Mouse (Mus musculus): ENCODE measurements around the gene 9030025P20Rik. TPM values are rescaled to one million over a fixed set of nuclear protein-coding genes. Genes with fewer than 3 reads are reported as not detected.
"Not testable (repeated sequence)": the region's sequence is repeated elsewhere in the genome, so short reads cannot be mapped to it uniquely, and the experiment has no call there.

Gene 9030025P20Rik
- polyA plus RNA-seq, 1 experiment = 5.7 TPM

GRCm38 (mm10) chr17:14935841-14936605 lies 42.2 kb upstream of the 9030025P20Rik start:
- Histone ChIP-seq H3K4me2 (ENCODE audit: low read depth) (peak overlapping the region; percentile 42), H3K36me3 (ENCODE audit: control insufficient read depth, insufficient read depth) (no peaks in the 10 kb centered on the region), H3K27me3 (ENCODE audit: control insufficient read depth, insufficient read depth, insufficient read length) (peaks cover 5% of the 10 kb centered on the region), H3ac (ENCODE audit: control insufficient read depth, insufficient read length) (no peak overlapping the region), H3K4me3 (no peak overlapping the region), H3K79me2 (ENCODE audit: control insufficient read depth, insufficient read depth) (no peaks in the 10 kb centered on the region)
- TF ChIP-seq CEBPB (IDR thresholded peaks at IDR 0.05; ENCODE audit: insufficient read depth, poor library complexity, severe bottlenecking) (no peak), MYOD1 (IDR thresholded peaks at IDR 0.05; ENCODE audit: control insufficient read depth in 1 of 3, insufficient read length in 2 of 3, low read depth in 2 of 3) (no peak), TCF12 (IDR thresholded peaks at IDR 0.05; ENCODE audit: insufficient read depth, poor library complexity, severe bottlenecking) (no peak), POLR2AphosphoS2 (IDR thresholded peaks at IDR 0.05; ENCODE audit: insufficient read length, low read depth) (no peak), E2F4 (IDR thresholded peaks at IDR 0.05; ENCODE audit: insufficient read depth) (no peak), SRF (IDR thresholded peaks at IDR 0.05; ENCODE audit: control insufficient read depth, insufficient read length, low read depth) (no peak), USF1 (IDR thresholded peaks at IDR 0.05; ENCODE audit: low read depth) (no peak), TCF3 (IDR thresholded peaks at IDR 0.05; ENCODE audit: insufficient read length, low read depth) (no peak), MAX (IDR thresholded peaks at IDR 0.05; ENCODE audit: low read depth) (no peak), MYOG (IDR thresholded peaks at IDR 0.05; ENCODE audit: control insufficient read depth in 1 of 3, insufficient read depth in 1 of 3, insufficient read length in 2 of 3, low read depth in 2 of 3) (no peak), REST (IDR thresholded peaks at IDR 0.05; ENCODE audit: insufficient read depth, insufficient read length) (no peak), POLR2A (IDR thresholded peaks at IDR 0.05; ENCODE audit: insufficient read length, low read depth) (no peak)

- peaks cover 28% of the 10 kb centered on the region for H3K36me3 ChIP-seq (ENCODE audit: control insufficient read depth, insufficient read depth)
- peak overlapping the region; percentile 20 for H3ac ChIP-seq (ENCODE audit: control insufficient read depth, insufficient read length)
- not testable (repeated sequence) for H3K27me3 ChIP-seq (ENCODE audit: control insufficient read depth, insufficient read depth, insufficient read length)
- H3K79me2 ChIP-seq (ENCODE audit: control insufficient read depth, insufficient read depth) = peaks cover 26% of the 10 kb centered on the region
- H3K4me2 ChIP-seq (ENCODE audit: low read depth) = peak overlapping the region; percentile 77
- peak overlapping the region; percentile 53 for H3K4me3 ChIP-seq
These were observed 36.1 kb upstream of the 9030025P20Rik start for GRCm38 (mm10) chr17:14942181-14942580.

- Histone ChIP-seq H3ac (ENCODE audit: control insufficient read depth, insufficient read length) (peak within 1 kb of the TSS; percentile 20), H3K79me2 (ENCODE audit: control insufficient read depth, insufficient read depth) (peaks cover 29% of the 10 kb centered on the region), H3K4me3 (peak within 1 kb of the TSS; percentile 53), H3K27me3 (ENCODE audit: control insufficient read depth, insufficient read depth, insufficient read length) (no peaks in the 10 kb centered on the region), H3K36me3 (ENCODE audit: control insufficient read depth, insufficient read depth) (peaks cover 34% of the 10 kb centered on the region), H3K4me2 (ENCODE audit: low read depth) (peak within 1 kb of the TSS; percentile 77)
- TF ChIP-seq POLR2AphosphoS2 (IDR thresholded peaks at IDR 0.05; ENCODE audit: insufficient read length, low read depth) (peak; percentile 99), REST (IDR thresholded peaks at IDR 0.05; ENCODE audit: insufficient read depth, insufficient read length) (no peak), MYOG (IDR thresholded peaks at IDR 0.05; ENCODE audit: control insufficient read depth in 1 of 3, insufficient read depth in 1 of 3, insufficient read length in 2 of 3, low read depth in 2 of 3) (peak in 2 of 3 experiments; percentile 16 to 51), POLR2A (IDR thresholded peaks at IDR 0.05; ENCODE audit: insufficient read length, low read depth) (peak; percentile 72), TCF3 (IDR thresholded peaks at IDR 0.05; ENCODE audit: insufficient read length, low read depth) (no peak), CEBPB (IDR thresholded peaks at IDR 0.05; ENCODE audit: insufficient read depth, poor library complexity, severe bottlenecking) (no peak)
These were observed 35.1 kb upstream of the 9030025P20Rik start, which contains the start of the genes Wdr27 and 1600012H06Rik for GRCm38 (mm10) chr17:14943009-14943728. TSS of gene Wdr27 (minus strand) at chr17:14943158. TSS of gene 1600012H06Rik (plus strand) at chr17:14943184.

GRCm38 (mm10) chr17:14943729-14944059 lies 34.6 kb upstream of the 9030025P20Rik start:
- Histone ChIP-seq H3K27me3 (ENCODE audit: control insufficient read depth, insufficient read depth, insufficient read length) (no peaks in the 10 kb centered on the region), H3K79me2 (ENCODE audit: control insufficient read depth, insufficient read depth) (peaks cover 35% of the 10 kb centered on the region), H3K4me3 (peak overlapping the region; percentile 53), H3K36me3 (ENCODE audit: control insufficient read depth, insufficient read depth) (peaks cover 40% of the 10 kb centered on the region), H3ac (ENCODE audit: control insufficient read depth, insufficient read length) (peak overlapping the region; percentile 20), H3K4me2 (ENCODE audit: low read depth) (peak overlapping the region; percentile 74)
- TF ChIP-seq USF1 (IDR thresholded peaks at IDR 0.05; ENCODE audit: low read depth) (no peak), TCF3 (IDR thresholded peaks at IDR 0.05; ENCODE audit: insufficient read length, low read depth) (no peak), POLR2A (IDR thresholded peaks at IDR 0.05; ENCODE audit: insufficient read length, low read depth) (no peak), MAX (IDR thresholded peaks at IDR 0.05; ENCODE audit: low read depth) (no peak), MYOD1 (IDR thresholded peaks at IDR 0.05; ENCODE audit: control insufficient read depth in 1 of 3, insufficient read length in 2 of 3, low read depth in 2 of 3) (no peak), TCF12 (IDR thresholded peaks at IDR 0.05; ENCODE audit: insufficient read depth, poor library complexity, severe bottlenecking) (no peak), POLR2AphosphoS2 (IDR thresholded peaks at IDR 0.05; ENCODE audit: insufficient read length, low read depth) (no peak), E2F4 (IDR thresholded peaks at IDR 0.05; ENCODE audit: insufficient read depth) (no peak), SRF (IDR thresholded peaks at IDR 0.05; ENCODE audit: control insufficient read depth, insufficient read length, low read depth) (no peak), CEBPB (IDR thresholded peaks at IDR 0.05; ENCODE audit: insufficient read depth, poor library complexity, severe bottlenecking) (no peak), REST (IDR thresholded peaks at IDR 0.05; ENCODE audit: insufficient read depth, insufficient read length) (no peak), MYOG (IDR thresholded peaks at IDR 0.05; ENCODE audit: control insufficient read depth in 1 of 3, insufficient read depth in 1 of 3, insufficient read length in 2 of 3, low read depth in 2 of 3) (no peak)

Data from myocyte (in vitro differentiated cells).